Mouse (Mus musculus) midbrain, postnatal 0 days (tissue): ENCODE results near the gene Aqp12. TPM values are rescaled to one million over a fixed set of nuclear protein-coding genes. Genes with fewer than 3 reads are reported as not detected.

Experiments used
- ATAC-seq: fragments of 200-750 bp; cut with Nextera tagmentation; 2 replicates; pipeline ENCODE4 v1.8.0; 2017; ENCODE audit warnings: moderate number of reproducible peaks, mild to moderate bottlenecking, moderate TSS enrichment, moderate library complexity; ENCODE audit not compliant: low FRiP score
- DNase-seq: peaks from one replicate; pipeline ENCODE4 v3.0.0-alpha.2; 2015; ENCODE audit warnings: low spot score
- H3K27ac ChIP-seq: fragments of 300-500 bp; sonication (generic); 2 replicates; pipeline ENCODE4 v1.5.1; 2014; ENCODE audit warnings: low read depth, mild to moderate bottlenecking, low read length, mixed read lengths
- H3K27me3 ChIP-seq: fragments of 300-500 bp; sonication (generic); 2 replicates; pipeline ENCODE4 v1.6.1; 2014; ENCODE audit warnings: low read length, control low read depth, mixed read lengths; ENCODE audit not compliant: insufficient read depth
- H3K36me3 ChIP-seq: fragments of 300-500 bp; sonication (generic); 2 replicates; pipeline ENCODE4 v1.6.1; 2014; ENCODE audit warnings: low read length, control low read depth, mixed read lengths; ENCODE audit not compliant: insufficient read depth
- H3K4me1 ChIP-seq: fragments of 300-500 bp; sonication (generic); 2 replicates; pipeline ENCODE4 v1.6.1; 2014; ENCODE audit warnings: mild to moderate bottlenecking, control low read depth, antibody characterized with exemption, low read length, mixed read lengths; ENCODE audit not compliant: insufficient read depth
- H3K4me2 ChIP-seq: fragments of 300-500 bp; sonication (generic); 2 replicates; pipeline ENCODE4 v1.6.1; 2014; ENCODE audit warnings: low read depth, mild to moderate bottlenecking, low read length, mixed read lengths; ENCODE audit not compliant: poor library complexity, severe bottlenecking
- H3K4me3 ChIP-seq: fragments of 300-500 bp; sonication (generic); 2 replicates; pipeline ENCODE4 v1.5.1; 2014; ENCODE audit warnings: low read depth, mild to moderate bottlenecking, low read length, moderate library complexity
- H3K9ac ChIP-seq: fragments of 300-500 bp; sonication (generic); replicated peaks from 2 replicates; pipeline ENCODE4 v1.6.1; 2014; ENCODE audit warnings: mild to moderate bottlenecking, low read length, moderate library complexity, mixed read lengths; ENCODE audit not compliant: poor library complexity, severe bottlenecking
- H3K9me3 ChIP-seq: fragments of 300-500 bp; sonication (generic); 2 replicates; pipeline ENCODE4 v1.6.1; 2016; ENCODE audit warnings: low read length, control low read depth
- CTCF ChIP-seq: IDR thresholded peaks from 2 replicates; pipeline ENCODE4 v1.5.1; 2016; ENCODE audit warnings: antibody characterized with exemption, mild to moderate bottlenecking
- WGBS: fragments of 180-500 bp; shearing (Covaris S2); extraction: QIAGEN DNeasy Blood & Tissue Kit; methylation state at CpG from one replicate; pipeline ENCODE4 v1.1.7; 2014; 5-methylcytosine and 5-hydroxymethylcytosine counted together
- polyA plus RNA-seq: library from polyadenylated mRNA; unstranded; fragments of >200 nt; fragmentation: Nextera tagmentation; extraction: Ambion mirVana; gene quantifications from 2 replicates; pipeline ENCODE4 v1.2.1, GENCODE M21; 2015
- total RNA-seq: library from RNA; depleted of rRNA; stranded (reverse); fragments of >200 nt; gene quantifications from 2 replicates; pipeline ENCODE4 v1.2.3, GENCODE M21; 2014

Aqp12 gene
- total and polyA plus RNA-seq, 2 experiments from 2014 or later, result not detected

DNA sequence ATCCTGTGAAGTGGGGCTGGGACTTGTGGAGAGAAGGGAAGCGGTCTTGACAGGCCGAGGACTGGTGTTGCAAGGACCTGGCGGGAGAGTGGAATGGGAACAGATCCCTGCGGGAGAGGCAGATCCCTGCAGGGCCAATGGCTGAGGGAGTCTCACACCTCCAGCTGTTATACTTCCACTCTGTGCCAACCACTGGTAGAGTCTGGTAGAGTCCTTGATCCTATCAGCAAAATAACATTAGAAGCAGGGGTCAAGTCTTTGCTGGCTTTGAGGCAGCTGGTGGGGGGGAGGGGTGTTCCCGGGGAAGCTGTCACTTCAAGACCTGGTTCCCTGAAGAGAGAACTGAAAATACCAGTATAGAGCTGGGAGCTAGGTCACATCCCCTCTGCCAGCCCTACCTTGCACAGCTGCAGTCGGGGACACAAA lies 30.0 kb upstream of the Aqp12 start:
- TF ChIP-seq CTCF, result no peak
- Histone ChIP-seq H3K9me3 (no peaks in the 10 kb centered on the region), H3K27me3 (no peaks in the 10 kb centered on the region), H3K4me1 (no peaks in the 10 kb centered on the region), H3K4me2 (no peak overlapping the region), H3K9ac (no peak overlapping the region), H3K36me3 (no peaks in the 10 kb centered on the region), H3K4me3 (no peak overlapping the region), H3K27ac (no peak overlapping the region)
- WGBS, result 63% methylated on average over 6 of the region's 6 CpGs
- DNase-seq (no peak), ATAC-seq (no peak)

DNA sequence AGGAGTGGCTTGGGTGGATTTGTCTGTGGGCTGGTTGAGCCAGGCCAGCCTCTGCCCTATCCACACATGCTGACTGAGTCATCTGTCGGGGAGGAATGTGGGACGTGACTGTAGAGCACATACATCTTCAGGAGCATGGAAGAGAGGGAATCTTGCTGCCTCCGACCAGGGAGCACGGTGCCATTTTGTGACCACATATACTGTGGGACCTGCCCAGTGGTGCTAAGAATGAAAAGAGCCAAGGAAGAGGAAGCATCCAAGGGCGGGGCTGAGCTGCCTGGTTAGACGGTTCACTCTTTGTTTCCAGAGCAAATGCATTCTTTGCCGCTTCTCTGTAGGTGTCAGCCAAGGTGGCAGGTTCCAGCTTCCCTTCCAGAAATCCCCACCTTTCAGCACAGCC lies 27.5 kb upstream of the Aqp12 start:
- H3K36me3 ChIP-seq, result no peaks in the 10 kb centered on the region
- 53% methylated on average over 7 of the region's 7 CpGs for WGBS
- no peak overlapping the region for H3K4me3 ChIP-seq
- no peak for TF ChIP-seq CTCF
- no peaks in the 10 kb centered on the region for H3K9me3 ChIP-seq
- H3K27me3 ChIP-seq, result no peaks in the 10 kb centered on the region
- H3K4me1 ChIP-seq, result no peaks in the 10 kb centered on the region
- no peak overlapping the region for H3K4me2 ChIP-seq
- ATAC-seq, result no peak
- no peak overlapping the region for H3K9ac ChIP-seq
- no peak overlapping the region for H3K27ac ChIP-seq
- DNase-seq, result no peak

DNA sequence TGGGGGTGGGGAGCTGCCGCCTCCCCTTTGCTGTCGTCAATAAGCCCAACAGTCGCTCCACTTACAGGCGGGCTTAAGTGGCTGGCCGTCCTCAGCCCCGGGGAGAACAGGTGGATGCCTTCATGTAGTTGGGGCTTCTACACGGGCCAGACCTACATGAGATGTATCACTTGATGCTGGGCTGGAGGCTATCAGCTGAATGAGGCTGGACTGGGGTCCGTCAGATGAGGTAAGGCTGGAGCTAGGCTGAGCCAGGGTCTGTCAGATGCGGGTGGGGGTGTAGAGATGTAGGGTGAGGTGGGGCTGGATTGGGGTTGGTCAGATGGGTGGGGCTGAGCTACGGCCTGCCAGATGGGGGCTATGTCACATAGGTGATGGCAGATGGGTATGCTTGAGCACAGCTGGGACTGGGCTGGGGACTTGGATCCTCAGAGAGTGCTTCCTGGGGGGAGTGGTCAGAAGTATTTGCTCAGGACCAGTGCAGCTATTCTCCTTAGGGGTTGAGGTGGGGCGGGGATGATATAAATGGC lies 27.0 kb upstream of the Aqp12 start:
- no peak overlapping the region for H3K4me3 ChIP-seq
- ATAC-seq, result 0 out of 2 replicates have a peak, but pooled peaks have one; percentile 42
- no peak overlapping the region for H3K9ac ChIP-seq
- WGBS, result 41% methylated on average over 11 of the region's 11 CpGs
- no peak for TF ChIP-seq CTCF
- DNase-seq, result no peak
- no peaks in the 10 kb centered on the region for H3K9me3 ChIP-seq
- H3K27me3 ChIP-seq, result no peaks in the 10 kb centered on the region
- no peaks in the 10 kb centered on the region for H3K36me3 ChIP-seq
- no peaks in the 10 kb centered on the region for H3K4me1 ChIP-seq
- H3K27ac ChIP-seq, result no peak overlapping the region
- H3K4me2 ChIP-seq, result no peak overlapping the region

DNA sequence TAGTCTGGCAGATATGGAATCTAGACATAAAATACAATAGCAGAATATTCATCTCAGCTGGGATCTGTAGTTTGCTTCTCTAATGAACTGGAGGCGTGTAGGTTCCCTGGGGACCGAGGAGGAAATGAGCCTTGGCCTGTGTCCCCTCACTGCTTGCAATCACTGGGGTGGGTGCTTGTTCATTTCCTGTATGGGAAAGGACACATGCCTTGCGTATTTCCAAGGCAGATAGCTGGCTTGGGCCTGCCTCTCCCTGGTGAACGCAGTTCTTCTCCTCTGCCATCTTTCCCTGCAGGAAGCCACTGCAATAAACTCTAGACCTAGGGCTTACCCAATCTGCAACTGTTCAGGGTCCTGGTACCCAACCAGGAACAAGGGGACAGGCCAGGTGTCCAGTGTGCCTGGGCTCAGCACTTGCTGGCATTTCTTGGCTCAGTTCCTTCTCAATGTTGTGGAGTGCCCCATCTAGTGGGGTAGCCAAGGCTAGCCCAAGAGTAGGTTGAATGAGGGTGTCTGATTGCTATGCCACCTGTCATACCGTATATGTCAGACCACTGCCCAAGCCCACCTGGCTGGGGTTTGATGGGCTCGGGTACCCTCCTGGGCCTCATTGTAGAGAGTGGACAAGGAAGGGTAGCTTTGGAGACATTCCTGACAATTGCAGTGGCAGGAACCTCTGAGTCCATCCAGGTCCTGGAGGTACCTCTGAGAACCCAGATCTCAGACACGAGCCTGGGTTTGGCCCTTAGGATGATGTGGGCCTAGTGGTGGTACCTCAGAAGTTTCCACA lies 24.9 kb upstream of the Aqp12 start:
- no peak overlapping the region for H3K4me2 ChIP-seq
- no peak for TF ChIP-seq CTCF
- H3K9me3 ChIP-seq, result no peaks in the 10 kb centered on the region
- no peak overlapping the region for H3K27ac ChIP-seq
- H3K4me1 ChIP-seq, result no peaks in the 10 kb centered on the region
- H3K4me3 ChIP-seq, result no peak overlapping the region
- H3K36me3 ChIP-seq, result no peaks in the 10 kb centered on the region
- no peak for ATAC-seq
- H3K27me3 ChIP-seq, result no peaks in the 10 kb centered on the region
- 86% methylated on average over 7 of the region's 7 CpGs for WGBS
- DNase-seq, result no peak
- H3K9ac ChIP-seq, result no peak overlapping the region

DNA sequence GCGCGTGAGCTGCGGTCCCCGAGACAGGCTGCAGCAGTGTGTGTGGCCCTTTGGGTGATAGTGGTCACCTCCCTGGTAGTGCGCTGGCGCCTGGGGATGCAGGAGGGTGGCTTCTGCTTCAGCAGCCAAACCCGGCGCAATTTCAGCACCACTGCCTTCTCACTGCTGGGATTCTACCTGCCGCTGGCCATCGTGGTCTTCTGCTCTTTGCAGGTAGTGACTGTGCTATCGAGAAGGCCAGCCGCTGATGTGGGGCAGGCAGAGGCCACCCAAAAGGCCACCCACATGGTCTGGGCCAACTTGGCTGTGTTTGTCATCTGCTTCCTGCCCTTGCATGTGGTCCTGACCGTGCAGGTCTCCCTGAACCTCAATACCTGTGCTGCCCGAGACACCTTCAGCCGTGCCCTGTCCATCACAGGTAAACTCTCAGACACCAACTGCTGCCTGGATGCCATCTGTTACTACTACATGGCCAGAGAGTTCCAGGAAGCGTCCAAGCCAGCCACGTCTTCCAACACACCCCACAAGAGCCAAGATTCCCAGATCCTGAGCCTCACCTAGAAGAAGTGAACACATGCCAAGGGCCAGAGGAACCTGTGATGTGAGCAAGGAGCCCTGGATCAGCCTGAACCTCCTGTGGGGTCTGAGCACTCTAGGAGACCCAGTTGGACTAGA lies 23.1 kb upstream of the Aqp12 start:
- no peak for TF ChIP-seq CTCF
- no peaks in the 10 kb centered on the region for H3K9me3 ChIP-seq

DNA sequence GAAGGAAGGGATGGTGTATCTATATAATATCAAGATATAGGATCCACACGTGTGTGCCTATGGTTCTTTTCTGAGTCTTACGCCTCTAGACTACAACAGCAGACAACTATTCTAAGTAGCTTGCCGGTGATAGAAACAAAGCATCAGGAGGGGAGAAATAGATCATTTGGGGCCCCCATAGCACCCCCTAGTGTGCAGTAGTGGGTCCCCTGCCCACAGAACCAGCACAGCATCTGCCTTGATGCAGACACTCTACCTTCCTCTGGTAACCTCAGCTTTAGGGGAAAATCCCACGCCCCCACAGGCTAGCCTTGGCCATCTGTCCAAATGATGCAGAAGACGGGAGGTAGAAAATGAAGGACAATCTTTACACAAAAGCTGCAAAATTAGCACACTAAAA lies 21.1 kb upstream of the Aqp12 start:
- Histone ChIP-seq H3K9ac (no peak overlapping the region), H3K4me3 (no peak overlapping the region), H3K9me3 (no peaks in the 10 kb centered on the region), H3K36me3 (no peaks in the 10 kb centered on the region), H3K27me3 (no peaks in the 10 kb centered on the region), H3K4me2 (no peak overlapping the region), H3K4me1 (no peaks in the 10 kb centered on the region), H3K27ac (no peak overlapping the region)
- DNase-seq (no peak), ATAC-seq (no peak)
- WGBS, result 87% methylated on average over 5 of the region's 5 CpGs
- peak; percentile 3; the same call in 1 of the 2 replicates for TF ChIP-seq CTCF

More for the DNA sequence above, 23.1 kb upstream of the Aqp12 start:
- DNase-seq (no peak), ATAC-seq (no peak)
- no peaks in the 10 kb centered on the region for H3K4me1 ChIP-seq
- H3K4me3 ChIP-seq, result no peak overlapping the region
- H3K27me3 ChIP-seq, result no peaks in the 10 kb centered on the region
- 94% methylated on average over 17 of the region's 17 CpGs for WGBS
- no peaks in the 10 kb centered on the region for H3K36me3 ChIP-seq
- no peak overlapping the region for H3K9ac ChIP-seq
- no peak overlapping the region for H3K4me2 ChIP-seq
- no peak overlapping the region for H3K27ac ChIP-seq
